Mouse (Mus musculus) CH12.LX (cell line): ENCODE measurements around the gene Znrd1. TPM values are rescaled to one million over a fixed set of nuclear protein-coding genes. Genes with fewer than 3 reads are reported as not detected.
A peak's percentile ranks its signal among the peaks of the same experiment; 100 is the strongest.

Experiments used
- DNase-seq: peaks from one replicate; pipeline ENCODE4 v3.0.0-alpha.2; 2013; ENCODE audit errors: extremely low read depth
- H3K27ac ChIP-seq: 2 replicates; pipeline ENCODE4 v1.5.1; 2012; ENCODE audit warnings: low read depth, mild to moderate bottlenecking, control low read depth, moderate library complexity; ENCODE audit not compliant: insufficient read depth
- H3K27me3 ChIP-seq: replicated peaks from 2 replicates; pipeline ENCODE3; 2012; ENCODE audit warnings: inconsistent platforms
- H3K36me3 ChIP-seq, 2 experiments: replicated peaks in 1 of 2; 2 replicates each; pipeline versions ENCODE3 to v1.6.1; 2012; ENCODE audit warnings: inconsistent platforms in 1 of 2, low read length in 1 of 2, mild to moderate bottlenecking in 1 of 2, mixed read lengths in 1 of 2, moderate library complexity in 1 of 2; ENCODE audit not compliant: control insufficient read depth in 1 of 2, insufficient read depth in 1 of 2
- H3K4me1 ChIP-seq, 2 experiments: 2 replicates each; pipeline ENCODE4 v1.6.1; 2012; ENCODE audit warnings: inconsistent platforms in 1 of 2, moderate library complexity in 1 of 2; ENCODE audit not compliant: insufficient read depth in 2 of 2, control insufficient read depth in 1 of 2
- H3K4me2 ChIP-seq: 2 replicates; pipeline ENCODE4 v1.6.1; 2012; ENCODE audit warnings: low read depth, mild to moderate bottlenecking, control low read depth; ENCODE audit not compliant: poor library complexity, insufficient read depth, severe bottlenecking
- H3K4me3 ChIP-seq, 3 experiments: fragments of 150-350 bp in 1 of 3; sonication (generic) in 1 of 3; replicated peaks in 1 of 3; 2 replicates each; pipeline versions ENCODE3 to v1.5.1; 2011 to 2012; ENCODE audit warnings: low read depth in 2 of 3, low read length in 2 of 3, mild to moderate bottlenecking in 2 of 3, moderate library complexity in 2 of 3, control low read depth in 1 of 3, improper control_type of control experiment in 1 of 3, inconsistent platforms in 1 of 3, mixed read lengths in 1 of 3; ENCODE audit not compliant: poor library complexity in 1 of 3
- H3K79me2 ChIP-seq: replicated peaks from 2 replicates; pipeline ENCODE4 v1.6.1; 2012; ENCODE audit warnings: mild to moderate bottlenecking, moderate library complexity; ENCODE audit not compliant: control insufficient read depth, poor library complexity, insufficient read depth, severe bottlenecking; ENCODE audit errors: extremely low read depth
- H3K9ac ChIP-seq: 2 replicates; pipeline ENCODE4 v1.6.1; 2012; ENCODE audit warnings: low read depth, mild to moderate bottlenecking, control low read depth, moderate library complexity; ENCODE audit not compliant: insufficient read depth
- H3K9me3 ChIP-seq: replicated peaks from 2 replicates; pipeline ENCODE3; 2012; ENCODE audit warnings: low read length, inconsistent platforms, mixed read lengths
- BHLHE40 ChIP-seq: IDR thresholded peaks from 2 replicates; pipeline ENCODE4 v1.6.1; 2011; ENCODE audit warnings: mild to moderate bottlenecking, low read depth, low read length, improper control_type of control experiment
- CHD1 ChIP-seq: IDR thresholded peaks from 2 replicates; pipeline ENCODE4 v1.6.1; 2012; ENCODE audit warnings: low read depth, low read length, improper control_type of control experiment, inconsistent platforms
- CHD2 ChIP-seq: IDR thresholded peaks from 2 replicates; pipeline ENCODE4 v1.6.1; 2011; ENCODE audit warnings: low read length, improper control_type of control experiment
- CTCF ChIP-seq, 2 experiments: IDR thresholded peaks in 1 of 2; conservative IDR thresholded peaks in 1 of 2; 2 replicates each; pipeline ENCODE4 v1.5.1; 2011 to 2012; ENCODE audit warnings: low read depth in 2 of 2, low read length in 2 of 2, improper control_type of control experiment in 1 of 2, inconsistent platforms in 1 of 2, mild to moderate bottlenecking in 1 of 2, moderate library complexity in 1 of 2
- E2F4 ChIP-seq: IDR thresholded peaks from 2 replicates; pipeline ENCODE4 v1.6.1; 2011; ENCODE audit warnings: low read depth, low read length, improper control_type of control experiment; ENCODE audit not compliant: insufficient replicate concordance
- ELF1 ChIP-seq: IDR thresholded peaks from 2 replicates; pipeline ENCODE4 v1.6.1; 2014; ENCODE audit warnings: low read depth, mild to moderate bottlenecking, inconsistent platforms, low read length, improper control_type of control experiment
- EP300 ChIP-seq: IDR thresholded peaks from 2 replicates; pipeline ENCODE4 v1.6.1; 2011; ENCODE audit warnings: low read length, improper control_type of control experiment
- ETS1 ChIP-seq: conservative IDR thresholded peaks from 2 replicates; pipeline ENCODE4 v1.6.1; 2012; ENCODE audit warnings: low read depth, mild to moderate bottlenecking, inconsistent platforms, low read length, improper control_type of control experiment, moderate library complexity
- GABPA ChIP-seq: IDR thresholded peaks from 2 replicates; pipeline ENCODE4 v1.6.1; 2012; ENCODE audit warnings: low read depth, low read length, improper control_type of control experiment, inconsistent platforms; ENCODE audit not compliant: insufficient replicate concordance
- HCFC1 ChIP-seq: IDR thresholded peaks from 2 replicates; pipeline ENCODE4 v1.6.1; 2012; ENCODE audit warnings: low read depth, mild to moderate bottlenecking, inconsistent platforms, low read length, improper control_type of control experiment
- IRF4 ChIP-seq: IDR thresholded peaks from 2 replicates; pipeline ENCODE4 v1.6.1; 2014; ENCODE audit warnings: low read depth, mild to moderate bottlenecking, inconsistent platforms, low read length, improper control_type of control experiment
- JUN ChIP-seq: IDR thresholded peaks from 2 replicates; pipeline ENCODE4 v1.6.1; 2011; ENCODE audit warnings: low read depth, mild to moderate bottlenecking, low read length, improper control_type of control experiment, moderate library complexity; ENCODE audit not compliant: insufficient read depth
- JUND ChIP-seq: conservative IDR thresholded peaks from 2 replicates; pipeline ENCODE4 v1.6.1; 2011; ENCODE audit warnings: low read depth, low read length, improper control_type of control experiment
- KAT2A ChIP-seq: IDR thresholded peaks from 2 replicates; pipeline ENCODE4 v1.6.1; 2012; ENCODE audit warnings: low read length, improper control_type of control experiment, inconsistent platforms; ENCODE audit not compliant: insufficient replicate concordance
- MAFK ChIP-seq: IDR thresholded peaks from 2 replicates; pipeline ENCODE4 v1.6.1; 2011; ENCODE audit warnings: low read length, improper control_type of control experiment; ENCODE audit not compliant: insufficient replicate concordance
- MAX ChIP-seq: IDR thresholded peaks from 2 replicates; pipeline ENCODE4 v1.6.1; 2011; ENCODE audit warnings: low read length, improper control_type of control experiment
- MAZ ChIP-seq: IDR thresholded peaks from 2 replicates; pipeline ENCODE4 v1.6.1; 2012; ENCODE audit warnings: low read depth, mild to moderate bottlenecking, inconsistent platforms, low read length, improper control_type of control experiment, moderate library complexity
- MEF2A ChIP-seq: IDR thresholded peaks from 2 replicates; pipeline ENCODE4 v1.6.1; 2014; ENCODE audit warnings: low read depth, mild to moderate bottlenecking, inconsistent platforms, low read length, improper control_type of control experiment, borderline replicate concordance
- MXI1 ChIP-seq: IDR thresholded peaks from 2 replicates; pipeline ENCODE4 v1.6.1; 2011; ENCODE audit warnings: mild to moderate bottlenecking, low read depth, low read length, improper control_type of control experiment
- MYC ChIP-seq: IDR thresholded peaks from 2 replicates; pipeline ENCODE4 v1.6.1; 2011; ENCODE audit warnings: low read depth, mild to moderate bottlenecking, improper control_type of control experiment, low read length
- NELFE ChIP-seq: IDR thresholded peaks from 2 replicates; pipeline ENCODE4 v1.6.1; 2011; ENCODE audit warnings: low read depth, low read length, improper control_type of control experiment
- NRF1 ChIP-seq: IDR thresholded peaks from 2 replicates; pipeline ENCODE4 v1.6.1; 2014; ENCODE audit warnings: low read depth, mild to moderate bottlenecking, inconsistent platforms, low read length, improper control_type of control experiment, moderate library complexity
- PAX5 ChIP-seq: IDR thresholded peaks from 2 replicates; pipeline ENCODE4 v1.6.1; 2012; ENCODE audit warnings: low read length, inconsistent platforms, mixed read lengths
- POLR2A ChIP-seq: IDR thresholded peaks from 2 replicates; pipeline ENCODE4 v1.6.1; 2011; ENCODE audit warnings: low read depth, mild to moderate bottlenecking, improper control_type of control experiment, low read length
- POLR2AphosphoS2 ChIP-seq: IDR thresholded peaks from 2 replicates; pipeline ENCODE4 v1.6.1; 2011; ENCODE audit warnings: low read depth, low read length, improper control_type of control experiment
- RAD21 ChIP-seq: IDR thresholded peaks from 2 replicates; pipeline ENCODE4 v1.6.1; 2011; ENCODE audit warnings: low read depth, mild to moderate bottlenecking, low read length, improper control_type of control experiment, moderate library complexity
- RCOR1 ChIP-seq: conservative IDR thresholded peaks from 2 replicates; pipeline ENCODE4 v1.6.1; 2012; ENCODE audit warnings: low read depth, mild to moderate bottlenecking, inconsistent platforms, low read length, improper control_type of control experiment
- SIN3A ChIP-seq: IDR thresholded peaks from 2 replicates; pipeline ENCODE4 v1.6.1; 2012; ENCODE audit warnings: low read length, improper control_type of control experiment, inconsistent platforms
- SMC3 ChIP-seq: IDR thresholded peaks from 2 replicates; pipeline ENCODE4 v1.6.1; 2011; ENCODE audit warnings: low read depth, low read length, improper control_type of control experiment
- TBP ChIP-seq: conservative IDR thresholded peaks from 2 replicates; pipeline ENCODE4 v1.6.1; 2011; ENCODE audit warnings: low read depth, low read length, improper control_type of control experiment
- TCF12 ChIP-seq: IDR thresholded peaks from 2 replicates; pipeline ENCODE4 v1.6.1; 2014; ENCODE audit warnings: low read depth, mild to moderate bottlenecking, inconsistent platforms, low read length, improper control_type of control experiment
- UBTF ChIP-seq: IDR thresholded peaks from 2 replicates; pipeline ENCODE4 v1.6.1; 2012; ENCODE audit warnings: low read depth, mild to moderate bottlenecking, inconsistent platforms, low read length, improper control_type of control experiment, moderate library complexity
- USF1 ChIP-seq: IDR thresholded peaks from 2 replicates; pipeline ENCODE4 v1.6.1; 2014; ENCODE audit warnings: low read depth, mild to moderate bottlenecking, inconsistent platforms, low read length, improper control_type of control experiment
- USF2 ChIP-seq: conservative IDR thresholded peaks from 2 replicates; pipeline ENCODE4 v1.6.1; 2011; ENCODE audit warnings: low read depth, low read length, improper control_type of control experiment
- ZC3H11A ChIP-seq: IDR thresholded peaks from 2 replicates; pipeline ENCODE4 v1.6.1; 2012; ENCODE audit warnings: low read depth, mild to moderate bottlenecking, inconsistent platforms, low read length, improper control_type of control experiment
- ZKSCAN1 ChIP-seq: IDR thresholded peaks from 2 replicates; pipeline ENCODE4 v1.6.1; 2012; ENCODE audit warnings: low read depth, inconsistent platforms, low read length, improper control_type of control experiment, borderline replicate concordance
- ZMIZ1 ChIP-seq: IDR thresholded peaks from 2 replicates; pipeline ENCODE4 v1.6.1; 2012; ENCODE audit warnings: low read depth, mild to moderate bottlenecking, inconsistent platforms, low read length, improper control_type of control experiment
- ZNF384 ChIP-seq: IDR thresholded peaks from 2 replicates; pipeline ENCODE4 v1.6.1; 2012; ENCODE audit warnings: low read depth, low read length, improper control_type of control experiment, inconsistent platforms
- dilution Hi-C: fragments of 300-500 bp; cut with MboI; formaldehyde crosslinking; loops from 2 replicates; pipeline ENCODE4 v1.14.3; 2020; ENCODE audit warnings: low sequenced_read_pairs; ENCODE audit not compliant: extremely low pct_unique_long_range_greater_than_20kb, extremely low pct_ligation_motif_present
- in situ Hi-C: fragments of 300-500 bp; cut with MboI; formaldehyde crosslinking; loops from 3 replicates; pipeline ENCODE4 v1.14.3; 2019; ENCODE audit warnings: low sequenced_read_pairs, low pct_ligation_motif_present, low pct_unique_long_range_greater_than_20kb, mixed read lengths
- polyA plus RNA-seq: library from polyadenylated mRNA; unstranded; fragments of >175 nt; gene quantifications from 2 replicates; pipeline ENCODE4 v1.2.1, GENCODE M21; 2012; ENCODE audit warnings: low read depth; ENCODE audit not compliant: insufficient read length
- total RNA-seq, 2 experiments: library from RNA; depleted of rRNA; stranded (reverse); fragments of 300-350 nt in 1 of 2; fragments of >200 nt in 1 of 2; gene quantifications; 2 replicates each; pipeline ENCODE4 v1.2.3; 2012 to 2014

Gene Znrd1
- 66.9 and 80.3 TPM in 2 replicates for total RNA-seq (2012; rRNA removed)
- total RNA-seq (2014; rRNA removed): 66.8 and 67.3 TPM in 2 replicates
- polyA plus RNA-seq: 74.5 and 98.1 TPM in 2 replicates

DNA sequence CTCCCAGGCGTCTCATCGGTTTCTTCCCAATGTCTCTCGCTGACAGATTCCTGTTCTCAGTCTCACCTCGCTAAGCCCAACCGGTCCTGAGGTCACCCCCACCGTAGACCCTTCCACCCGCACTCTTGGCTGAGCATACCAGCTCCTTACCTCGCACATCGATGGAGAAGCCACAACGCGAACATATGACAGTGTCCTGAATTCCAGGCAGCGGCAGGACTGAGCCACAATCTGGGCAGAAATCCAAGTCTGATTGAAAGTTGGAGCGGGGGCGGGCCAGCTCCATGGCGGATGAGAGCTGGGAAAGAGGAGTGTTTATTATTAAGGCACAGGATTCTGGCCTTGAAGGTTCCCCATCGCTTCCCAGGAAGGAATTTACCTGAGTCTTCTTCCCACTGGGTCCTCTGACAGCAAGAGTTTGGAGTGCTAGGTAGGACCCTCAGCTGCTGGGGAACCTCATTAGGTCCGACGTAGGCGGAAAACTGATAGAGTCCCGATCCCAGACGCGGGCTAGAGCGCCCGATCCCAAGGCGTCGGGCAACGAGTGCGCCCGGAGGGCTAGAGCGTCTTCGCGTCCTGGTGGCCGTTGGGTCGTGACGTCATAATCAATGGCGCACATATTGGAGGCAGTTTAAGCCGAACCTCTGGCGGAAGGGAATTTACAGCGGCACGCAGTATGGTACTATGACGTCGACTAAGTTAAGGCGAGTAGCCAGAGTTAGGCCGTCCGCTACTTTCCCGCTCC is at the start of gene Znrd1, which contains the start of gene Znrd1as:
Znrd1 (minus strand) TSS at position 561 of the 745 bp plus-strand sequence.
Znrd1as (plus strand) TSS at position 594 of the 745 bp plus-strand sequence.
- H3K27ac ChIP-seq: peak within 1 kb of the TSS; percentile 44

DNA sequence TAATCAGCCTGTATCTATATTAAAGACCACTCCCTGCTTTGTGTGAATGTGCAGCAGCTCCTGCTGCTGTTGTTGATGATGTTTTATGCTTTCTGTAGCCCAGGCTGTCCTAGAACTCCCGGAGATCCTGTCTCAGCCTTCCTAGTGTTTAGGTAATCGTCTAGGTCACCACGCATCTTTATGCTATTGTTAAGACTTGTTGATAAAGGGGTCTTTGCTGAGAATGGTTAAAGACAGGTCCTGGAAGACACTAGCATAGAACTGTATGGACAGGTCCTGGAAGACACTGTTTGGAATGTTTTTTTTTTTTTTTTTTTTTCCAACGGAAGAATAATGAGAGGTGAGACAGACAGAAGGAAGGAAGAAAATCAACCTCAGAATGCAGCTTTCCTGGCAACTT is 45.0 kb upstream of the Znrd1 start:
- TF ChIP-seq POLR2AphosphoS2 (no peak), CHD2 (no peak), ZNF384 (no peak), EP300 (no peak), MYC (no peak), UBTF (no peak), SMC3 (no peak)
- no peak overlapping the region for H3K4me3 ChIP-seq
- no peak overlapping the region for H3K4me2 ChIP-seq
- H3K27ac ChIP-seq: no peak overlapping the region
- no peaks in the 10 kb centered on the region for H3K4me1 ChIP-seq
- no peaks in the 10 kb centered on the region for H3K79me2 ChIP-seq
- DNase-seq: no peak
- no peaks in the 10 kb centered on the region for H3K9me3 ChIP-seq
- dilution Hi-C loops (no loop called here), in situ Hi-C loops (no loop called here)
- H3K9ac ChIP-seq: no peak overlapping the region
- no peaks in the 10 kb centered on the region for H3K27me3 ChIP-seq
- H3K36me3 ChIP-seq: no peaks in the 10 kb centered on the region

More for the DNA sequence above, at the start of gene Znrd1, which contains the start of gene Znrd1as:
- Histone ChIP-seq H3K4me1 (peaks cover 5 to 22% of the 10 kb centered on the region in 2 experiments; a peak in 3 of 4 replicates), H3K79me2 (peaks cover 16% of the 10 kb centered on the region), H3K9ac (peak within 1 kb of the TSS; percentile 95), H3K9me3 (no peaks in the 10 kb centered on the region), H3K27me3 (no peaks in the 10 kb centered on the region), H3K36me3 (peaks cover 13 to 33% of the 10 kb centered on the region in 2 experiments), H3K4me3 (peak within 1 kb of the TSS; percentile 81 to 96 (median 94)), H3K4me2 (peak within 1 kb of the TSS; percentile 93)
- peak; percentile 98 for DNase-seq
- TF ChIP-seq MAFK: peak; percentile 36; the same call in 1 of the 2 replicates
- peak; percentile 46; the same call in 1 of the 2 replicates for TF ChIP-seq MAZ
- peak; percentile 65 for TF ChIP-seq NELFE
- peak; percentile 95 for TF ChIP-seq TCF12
- TF ChIP-seq MEF2A: peak; percentile 85
- no peak for TF ChIP-seq ZKSCAN1
- TF ChIP-seq BHLHE40: peak; percentile 34; the same call in 1 of the 2 replicates
- TF ChIP-seq JUND: peak; percentile 70
- TF ChIP-seq NRF1: peak; percentile 50
- TF ChIP-seq RCOR1: peak; percentile 49; the same call in 1 of the 2 replicates
- peak; percentile 85 for TF ChIP-seq ETS1
- TF ChIP-seq USF2: no peak; the same call in 1 of the 2 replicates
- TF ChIP-seq GABPA: peak; percentile 99
- peak; percentile 79 for TF ChIP-seq MYC
- TF ChIP-seq ZMIZ1: peak; percentile 74; the same call in 1 of the 2 replicates
- TF ChIP-seq E2F4: 0 out of 2 replicates have a peak, but pooled peaks have one; percentile 65
- TF ChIP-seq SIN3A: peak; percentile 95
- peak; percentile 82 for TF ChIP-seq POLR2A
- no peak; the same call in 1 of the 2 replicates for TF ChIP-seq SMC3
- TF ChIP-seq CHD1: no peak
- no peak for TF ChIP-seq EP300
- no peak for TF ChIP-seq POLR2AphosphoS2
- no peak for TF ChIP-seq ZC3H11A
- TF ChIP-seq RAD21: no peak
- no peak for TF ChIP-seq CTCF (conservative IDR thresholded peaks at IDR 0.05 in 1 of 2, IDR thresholded peaks at IDR 0.05 in 1 of 2; ENCODE audit: low read depth in 2 of 2, low read length in 2 of 2)
- no peak for TF ChIP-seq ZNF384
- TF ChIP-seq ELF1: peak; percentile 86
- TF ChIP-seq HCFC1: peak; percentile 93
- TF ChIP-seq JUN: peak; percentile 54
- TF ChIP-seq MAX: peak; percentile 64
- peak; percentile 94 for TF ChIP-seq TBP
- no peak for TF ChIP-seq UBTF
- TF ChIP-seq KAT2A: peak; percentile 88; the same call in 1 of the 2 replicates
- no peak for TF ChIP-seq CHD2
- TF ChIP-seq MXI1: peak; percentile 75
- TF ChIP-seq IRF4: peak; percentile 86
- no peak for TF ChIP-seq USF1
- no peak for TF ChIP-seq PAX5
- dilution Hi-C loops: no loop called here
- in situ Hi-C loops: no loop called here
